Mouse (Mus musculus) liver, embryonic 16.5 days (tissue): ENCODE data around the gene Gm1140. TPM values are rescaled to one million over a fixed set of nuclear protein-coding genes. Genes with fewer than 3 reads are reported as not detected.
"Not testable (repeated sequence)": the region's sequence is repeated elsewhere in the genome, so short reads cannot be mapped to it uniquely, and the experiment has no call there.

Source experiments
- ATAC-seq: fragments of 200-750 bp; cut with Nextera tagmentation; 2 replicates; pipeline ENCODE4 v1.8.0; 2017; ENCODE audit warnings: low read depth, mild to moderate bottlenecking, moderate number of reproducible peaks, moderate library complexity
- H3K27ac ChIP-seq: fragments of 300-500 bp; sonication (generic); 2 replicates; pipeline ENCODE4 v1.5.1; 2014; ENCODE audit warnings: mild to moderate bottlenecking, low read length
- H3K27me3 ChIP-seq: fragments of 300-500 bp; sonication (generic); 2 replicates; pipeline ENCODE4 v1.6.1; 2014; ENCODE audit warnings: low read depth, low read length, mixed read lengths; ENCODE audit not compliant: control insufficient read depth, insufficient read depth
- H3K36me3 ChIP-seq: fragments of 300-500 bp; sonication (generic); 2 replicates; pipeline ENCODE4 v1.6.1; 2014; ENCODE audit warnings: mild to moderate bottlenecking; ENCODE audit not compliant: control insufficient read depth, insufficient read depth
- H3K4me1 ChIP-seq: fragments of 300-500 bp; sonication (generic); 2 replicates; pipeline ENCODE4 v1.6.1; 2014; ENCODE audit warnings: low read depth, low read length, mixed read lengths; ENCODE audit not compliant: control insufficient read depth
- H3K4me2 ChIP-seq: fragments of 300-500 bp; sonication (generic); 2 replicates; pipeline ENCODE4 v1.6.1; 2014; ENCODE audit warnings: low read depth, low read length, mixed read lengths
- H3K4me3 ChIP-seq: fragments of 300-500 bp; sonication (generic); 2 replicates; pipeline ENCODE4 v1.5.1; 2014; ENCODE audit warnings: low read depth, mild to moderate bottlenecking, low read length
- H3K9ac ChIP-seq: fragments of 300-500 bp; sonication (generic); 2 replicates; pipeline ENCODE4 v1.6.1; 2014; ENCODE audit warnings: low read depth, low read length
- H3K9me3 ChIP-seq: fragments of 300-500 bp; sonication (generic); replicated peaks from 2 replicates; pipeline ENCODE4 v1.6.1; 2016; ENCODE audit warnings: low read length; ENCODE audit not compliant: control insufficient read depth
- WGBS: fragments of 180-500 bp; shearing (Covaris S2); extraction: QIAGEN DNeasy Blood & Tissue Kit; methylation state at CpG from one replicate; pipeline ENCODE4 v1.1.7; 2014; ENCODE audit not compliant: insufficient replicate concordance; 5-methylcytosine and 5-hydroxymethylcytosine counted together
- polyA plus RNA-seq: library from polyadenylated mRNA; unstranded; fragments of >200 nt; fragmentation: Nextera tagmentation; extraction: Ambion mirVana; gene quantifications from 2 replicates; pipeline ENCODE4 v1.2.1, GENCODE M21; 2015

The Gm1140 gene
- polyA plus RNA-seq, result not detected in 2 replicates

GRCm38 (mm10) chrX:67693462-67693861, at the start of gene Gm1140:
Gene Gm1140, minus strand, starts transcription at chrX:67693562.
- H3K4me2 ChIP-seq, H3K9me3 ChIP-seq, H3K9ac ChIP-seq, H3K27ac ChIP-seq, H3K27me3 ChIP-seq, H3K36me3 ChIP-seq, ATAC-seq, H3K4me1 ChIP-seq, H3K4me3 ChIP-seq: not testable (repeated sequence)
- 60% methylated on average over 1 of the region's 11 CpGs for WGBS

- H3K4me2 ChIP-seq, H3K4me1 ChIP-seq, H3K36me3 ChIP-seq, H3K9ac ChIP-seq, ATAC-seq, H3K9me3 ChIP-seq, H3K27me3 ChIP-seq, H3K27ac ChIP-seq, H3K4me3 ChIP-seq: not testable (repeated sequence)
- WGBS, result 75% methylated on average over 4 of the region's 10 CpGs
Observed at GRCm38 (mm10) chrX:67695398-67695797, 2.0 kb upstream of the Gm1140 start, which contains the start of gene Gm14692. Gene Gm14692, plus strand, starts transcription at chrX:67695698.

Other genes starting within 250 kb of the Gm1140 start
- gene Gm14692, start 2.1 kb upstream of the Gm1140 start, polyA plus RNA-seq, result not detected in 2 replicates
- gene 4933436I01Rik, start 227.9 kb upstream of the Gm1140 start, polyA plus RNA-seq, result not detected in 2 replicates